Mouse (Mus musculus) 416B (cell line): ENCODE results near the gene Tbc1d15.

Experiments used
- DNase-seq: peaks from one replicate; pipeline ENCODE4 v3.0.0; 2011; ENCODE audit warnings: low read depth

Tbc1d15 gene

GRCm38 (mm10) chr10:115245488-115245887 is 5.8 kb downstream of the Tbc1d15 start:
- no peak for DNase-seq

- peak; percentile 73 for DNase-seq
These were observed 10.1 kb downstream of the Tbc1d15 start for GRCm38 (mm10) chr10:115241082-115241595.

GRCm38 (mm10) chr10:115237931-115238330 is 13.3 kb downstream of the Tbc1d15 start:
- peak; percentile 32 for DNase-seq

- peak; percentile 84 for DNase-seq
These were observed 14.5 kb downstream of the Tbc1d15 start for GRCm38 (mm10) chr10:115236733-115237132.

- no peak for DNase-seq
These were observed 15.8 kb downstream of the Tbc1d15 start for GRCm38 (mm10) chr10:115235501-115235900.

GRCm38 (mm10) chr10:115233798-115234197 is 17.5 kb downstream of the Tbc1d15 start:
- DNase-seq: no peak

- DNase-seq: peak; percentile 52
These were observed 18.8 kb downstream of the Tbc1d15 start for GRCm38 (mm10) chr10:115232513-115232912.

- DNase-seq: peak; percentile 34
These were observed 22.2 kb downstream of the Tbc1d15 start for GRCm38 (mm10) chr10:115229023-115229422.

- DNase-seq: no peak
These were observed 24.7 kb downstream of the Tbc1d15 start for GRCm38 (mm10) chr10:115226586-115226985.

- no peak for DNase-seq
These were observed 27.4 kb downstream of the Tbc1d15 start for GRCm38 (mm10) chr10:115223845-115224244.

GRCm38 (mm10) chr10:115212916-115213580 is 38.2 kb downstream of the Tbc1d15 start:
- DNase-seq: no peak

GRCm38 (mm10) chr10:115205825-115206224 is 45.4 kb downstream of the Tbc1d15 start:
- no peak for DNase-seq

- DNase-seq: peak; percentile 17
These were observed 46.0 kb downstream of the Tbc1d15 start for GRCm38 (mm10) chr10:115205284-115205683.

- no peak for DNase-seq
These were observed 60.1 kb downstream of the Tbc1d15 start for GRCm38 (mm10) chr10:115191214-115191613.

- no peak for DNase-seq
These were observed 63.9 kb downstream of the Tbc1d15 start for GRCm38 (mm10) chr10:115187390-115187789.

GRCm38 (mm10) chr10:115184697-115185096 is 66.6 kb downstream of the Tbc1d15 start, which contains the start of gene Tph2:
Tph2 (minus strand) TSS chr10:115185022.
- peak; percentile 81 for DNase-seq

- no peak for DNase-seq
These were observed 70.2 kb downstream of the Tbc1d15 start for GRCm38 (mm10) chr10:115181034-115181433.

- DNase-seq: peak; percentile 62
These were observed 73.2 kb downstream of the Tbc1d15 start for GRCm38 (mm10) chr10:115178019-115178418.

GRCm38 (mm10) chr10:115175591-115175991 is 75.7 kb downstream of the Tbc1d15 start:
- DNase-seq: no peak

- DNase-seq: no peak
These were observed 77.9 kb downstream of the Tbc1d15 start for GRCm38 (mm10) chr10:115173336-115173735.

GRCm38 (mm10) chr10:115171351-115171818 is 79.9 kb downstream of the Tbc1d15 start:
- peak; percentile 58 for DNase-seq

- peak; percentile 65 for DNase-seq
These were observed 80.5 kb downstream of the Tbc1d15 start for GRCm38 (mm10) chr10:115170496-115171350.

- no peak for DNase-seq
These were observed 81.9 kb downstream of the Tbc1d15 start for GRCm38 (mm10) chr10:115169410-115169809.
